Mouse (Mus musculus): ENCODE measurements around the gene Slc38a11. TPM values are rescaled to one million over a fixed set of nuclear protein-coding genes. Genes with fewer than 3 reads are reported as not detected.

The Slc38a11 gene
- polyA plus RNA-seq, 1 experiment from 2014 or later: not detected

GRCm38 (mm10) chr2:65267834-65268233 lies 96.0 kb downstream of the Slc38a11 start:
- no peaks in the 10 kb centered on the region for H3K27me3 ChIP-seq (ENCODE audit: insufficient read depth, poor library complexity, severe bottlenecking)
- H3K4me1 ChIP-seq: peaks cover 8% of the 10 kb centered on the region; the same call in 1 of the 2 replicates
- no peak overlapping the region for H3K27ac ChIP-seq
- DNase-seq (ENCODE audit: low spot score): no peak
- no peaks in the 10 kb centered on the region for H3K36me3 ChIP-seq
- H3K9me3 ChIP-seq: no peaks in the 10 kb centered on the region
- 70% methylated on average over 4 of the region's 4 CpGs for WGBS
- no peak overlapping the region for H3K4me3 ChIP-seq

DNA sequence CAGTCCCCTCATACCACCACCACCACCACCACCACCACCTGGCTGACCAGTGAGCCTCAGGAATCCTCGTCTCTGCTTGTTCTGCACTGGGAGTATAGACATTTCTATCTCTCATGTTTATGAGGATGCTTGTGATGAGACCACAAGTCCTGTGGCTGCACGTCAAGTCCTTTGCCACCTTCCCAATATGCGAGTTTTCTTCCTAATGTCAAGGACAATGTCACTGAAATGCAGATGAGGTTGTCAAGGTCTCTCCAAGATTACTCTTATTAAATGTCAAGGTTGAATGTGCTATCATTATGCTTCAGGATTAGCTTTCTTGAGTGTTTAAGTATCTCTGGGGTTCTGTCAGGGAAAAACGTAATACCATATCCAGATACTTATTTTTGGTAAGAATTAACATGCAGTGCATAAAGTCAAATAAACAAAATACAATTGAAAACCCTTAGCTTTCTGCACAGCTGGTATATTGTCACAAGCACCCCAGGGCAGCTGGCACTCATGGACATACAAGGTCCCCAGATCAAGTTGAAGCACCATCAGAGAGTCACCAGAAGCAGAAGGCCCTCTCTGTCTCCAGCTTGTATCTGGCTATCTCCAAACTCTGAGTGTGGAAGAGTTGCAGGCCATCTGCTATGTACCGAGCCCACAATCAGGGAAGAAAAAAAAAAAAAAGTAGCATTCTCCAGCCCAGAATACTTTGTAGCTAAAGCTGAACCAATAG lies 97.1 kb downstream of the Slc38a11 start:
- WGBS: 65% methylated on average over 5 of the region's 5 CpGs
- no peaks in the 10 kb centered on the region for H3K9me3 ChIP-seq
- DNase-seq (ENCODE audit: low spot score): no peak
- H3K36me3 ChIP-seq: no peaks in the 10 kb centered on the region
- no peak overlapping the region for H3K27ac ChIP-seq
- H3K4me1 ChIP-seq: peaks cover 8% of the 10 kb centered on the region; the same call in 1 of the 2 replicates
- no peaks in the 10 kb centered on the region for H3K27me3 ChIP-seq (ENCODE audit: insufficient read depth, poor library complexity, severe bottlenecking)
- H3K4me3 ChIP-seq: no peak overlapping the region

Small RNAs within 50 kb of the gene (microRNA-seq; reads per million reads assigned to microRNA genes)
- gene Mir6337: not detected

Other genes with a start within 250 kb of the Slc38a11 start
- 9.8 and 13.9 TPM in 2 replicates for gene Cobll1, start 124.6 kb downstream of the Slc38a11 start, polyA plus RNA-seq (2016; fragmentation: Nextera tagmentation; extraction: Ambion mirVana)
- gene Scn3a, start 203.6 kb upstream of the Slc38a11 start, polyA plus RNA-seq (2016; fragmentation: Nextera tagmentation; extraction: Ambion mirVana): 0.17 and 0.46 TPM in 2 replicates

All from heart, embryonic 10.5 days (tissue).